Mouse (Mus musculus) embryo, embryonic 10.5 days (tissue): ENCODE results near the gene Tm7sf3.

Experiments
- DNase-seq: peaks from one replicate; pipeline ENCODE4 v3.0.0-alpha.2; 2015; ENCODE audit warnings: low spot score

The Tm7sf3 gene

DNA sequence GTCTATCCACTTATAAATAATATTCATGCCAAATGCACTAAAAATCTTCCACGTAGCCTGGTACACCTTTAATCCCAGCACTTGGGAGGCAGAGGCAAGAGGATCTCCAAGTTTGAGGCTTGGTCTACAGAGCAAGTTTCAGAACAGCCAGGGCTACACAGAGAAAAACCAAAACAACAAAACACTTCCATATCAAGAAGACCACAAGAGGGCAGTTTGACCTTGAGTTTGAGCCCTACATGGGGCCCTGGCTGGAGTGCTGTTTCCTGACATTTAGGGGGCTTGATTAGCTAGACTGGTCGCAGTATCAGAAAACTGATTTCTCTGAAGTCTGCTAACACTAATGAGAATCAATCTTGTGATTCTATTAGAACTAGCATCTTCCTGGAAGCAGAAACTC lies 18.0 kb upstream of the Tm7sf3 start:
- DNase-seq, result peak; percentile 58

- no peak for DNase-seq
Measured at GRCm38 (mm10) chr6:146653197-146653596, 10.6 kb upstream of the Tm7sf3 start.

DNA sequence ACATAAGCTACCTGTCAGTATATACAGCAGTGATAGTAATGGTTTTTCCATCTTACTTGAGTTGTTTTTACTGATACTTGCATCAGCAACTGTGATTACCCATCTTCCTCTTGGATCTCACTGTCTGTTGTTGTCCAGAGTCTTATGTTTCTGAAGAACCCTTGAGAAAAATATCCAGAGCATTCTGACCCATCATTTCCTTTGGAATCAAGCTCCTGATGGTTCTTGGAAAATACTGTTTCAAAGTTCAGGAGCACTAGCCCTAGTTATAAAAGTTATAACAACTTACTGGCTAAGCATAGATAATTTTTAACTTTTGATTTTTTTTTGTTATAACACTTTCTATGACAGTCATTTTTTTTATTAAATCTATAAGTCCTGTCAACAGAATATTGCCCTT lies 8.8 kb upstream of the Tm7sf3 start:
- no peak for DNase-seq

GRCm38 (mm10) chr6:146650013-146650412 lies 7.4 kb upstream of the Tm7sf3 start:
- no peak for DNase-seq

- peak; percentile 38 for DNase-seq
Measured at GRCm38 (mm10) chr6:146643184-146643570, 553 bp upstream of the Tm7sf3 start.

- no peak for DNase-seq
Measured at GRCm38 (mm10) chr6:146641621-146642210, 908 bp downstream of the Tm7sf3 start.

DNA sequence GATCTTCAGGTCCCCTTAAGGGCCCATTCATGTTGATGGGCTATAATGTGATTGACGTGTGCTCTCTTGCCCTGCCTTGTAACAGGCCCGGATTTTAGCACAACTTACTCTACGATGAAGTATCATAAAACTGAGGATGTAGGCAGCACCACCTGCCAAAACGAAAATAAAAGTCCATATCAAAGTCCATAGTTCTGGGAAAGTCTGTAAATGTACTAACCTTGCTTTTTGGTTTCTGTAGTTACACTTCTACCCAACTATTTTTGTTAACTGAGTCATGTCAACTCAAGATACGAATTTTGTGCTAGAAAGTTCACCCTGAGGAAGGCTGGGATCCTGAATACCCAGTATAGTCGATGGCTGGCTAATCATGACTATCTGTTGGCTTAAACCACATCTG lies 1.6 kb downstream of the Tm7sf3 start:
- DNase-seq, result no peak

GRCm38 (mm10) chr6:146640068-146640965 lies 2.3 kb downstream of the Tm7sf3 start:
- DNase-seq, result no peak

GRCm38 (mm10) chr6:146636482-146636881 lies 6.1 kb downstream of the Tm7sf3 start:
- no peak for DNase-seq

DNA sequence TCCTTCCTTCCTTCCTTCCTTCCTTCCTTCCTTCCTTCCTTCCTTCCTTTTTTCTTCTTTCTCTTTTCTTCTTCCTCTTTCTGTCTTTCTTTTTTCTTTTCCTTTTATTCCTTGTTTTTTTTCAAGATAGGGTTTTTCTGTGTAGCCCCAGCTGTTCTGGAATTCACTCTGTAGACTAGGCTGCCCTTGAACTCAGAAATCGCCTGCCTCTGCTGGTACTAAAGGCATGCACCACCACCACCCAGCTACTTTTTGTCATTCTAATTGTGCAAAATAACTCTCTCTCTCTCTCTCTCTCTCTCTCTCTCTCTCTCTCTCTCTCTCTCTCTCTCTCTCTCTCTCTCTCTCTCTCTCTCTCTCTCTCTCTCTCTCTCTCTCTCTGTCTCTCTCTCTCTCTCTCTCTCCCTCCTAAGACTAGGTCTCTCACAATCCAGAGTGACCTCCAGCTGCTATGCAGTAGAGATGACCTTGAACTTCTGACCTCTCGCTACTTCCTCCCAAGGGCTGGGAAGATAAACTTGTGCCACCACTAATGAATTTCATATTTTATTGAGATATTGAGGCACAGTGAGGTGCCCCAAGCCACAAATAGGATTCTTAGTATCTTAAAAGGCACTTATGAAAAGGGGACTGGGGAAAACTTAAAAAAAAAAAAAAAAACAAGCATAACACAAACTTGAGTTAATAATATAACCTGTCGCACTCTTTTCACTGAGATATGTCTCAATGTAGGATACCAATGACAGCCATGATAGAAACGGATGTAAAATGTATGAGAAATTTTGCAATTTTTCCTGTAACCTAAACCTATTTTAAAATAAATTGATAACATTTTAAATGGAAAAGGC lies 7.6 kb downstream of the Tm7sf3 start:
- no peak for DNase-seq

- DNase-seq, result peak; percentile 92
Measured at GRCm38 (mm10) chr6:146634015-146634722, 8.5 kb downstream of the Tm7sf3 start.

DNA sequence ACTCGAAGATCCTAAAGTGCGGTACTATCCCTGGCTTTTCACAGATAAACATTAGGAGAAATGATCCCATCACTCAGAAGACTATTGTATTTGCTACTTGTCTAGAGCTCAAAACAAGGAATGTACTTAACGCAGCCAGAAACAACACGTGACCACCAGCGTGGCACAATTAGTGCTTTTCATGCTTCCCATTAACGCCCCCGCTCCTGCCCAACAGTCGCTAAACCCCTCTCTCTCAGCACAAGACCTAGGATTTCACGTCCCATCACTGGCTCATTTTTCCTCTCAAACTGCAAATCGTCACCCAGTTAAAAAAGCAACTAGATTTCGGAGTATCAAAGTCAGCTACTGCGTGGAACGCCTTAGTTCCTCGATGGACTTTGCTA lies 9.0 kb downstream of the Tm7sf3 start:
- peak; percentile 54 for DNase-seq

DNA sequence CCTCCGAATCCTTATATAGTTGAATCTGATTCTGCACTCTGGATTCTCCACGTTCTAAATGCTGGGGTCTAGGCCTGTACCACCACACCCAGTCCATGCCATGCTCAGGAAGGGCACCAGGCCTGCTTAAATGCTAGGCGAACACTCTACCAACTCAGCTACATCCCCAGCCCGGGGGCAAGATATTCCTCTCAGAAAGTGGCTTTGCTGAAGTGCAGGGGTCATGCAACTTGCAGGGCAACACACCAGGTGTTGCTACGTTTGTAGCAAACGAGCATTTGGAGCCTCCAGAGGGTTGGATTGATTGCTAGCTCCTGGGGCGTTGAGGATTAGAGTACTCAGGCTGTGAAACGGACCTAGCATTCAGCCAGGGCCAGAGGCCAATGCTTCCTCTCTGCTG lies 9.5 kb downstream of the Tm7sf3 start:
- DNase-seq, result peak; percentile 23

DNA sequence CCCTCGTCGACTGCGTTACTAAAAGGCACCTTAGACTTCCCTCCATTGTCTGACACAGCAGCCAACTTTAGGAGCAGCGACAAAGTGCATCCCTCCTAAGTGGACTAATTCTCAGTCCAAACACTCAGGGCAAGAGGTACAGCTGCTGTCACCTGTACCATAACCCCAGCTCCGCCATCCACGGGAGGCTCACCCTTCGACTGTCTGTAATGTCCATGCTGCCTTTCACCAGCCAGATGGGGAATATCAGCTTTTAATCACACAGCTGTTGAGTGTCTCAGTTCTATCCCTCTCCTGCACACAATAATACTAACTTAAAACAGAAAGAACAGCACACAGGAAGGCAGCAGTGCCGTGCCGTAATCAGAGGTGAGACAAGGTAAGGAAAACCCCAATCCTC lies 10.2 kb downstream of the Tm7sf3 start:
- DNase-seq, result no peak

GRCm38 (mm10) chr6:146631847-146632246 lies 10.8 kb downstream of the Tm7sf3 start:
- no peak for DNase-seq

GRCm38 (mm10) chr6:146630961-146631360 lies 11.7 kb downstream of the Tm7sf3 start:
- DNase-seq, result no peak

GRCm38 (mm10) chr6:146629781-146630756 lies 12.6 kb downstream of the Tm7sf3 start:
- no peak for DNase-seq

GRCm38 (mm10) chr6:146628123-146628522 lies 14.5 kb downstream of the Tm7sf3 start:
- DNase-seq, result no peak

DNA sequence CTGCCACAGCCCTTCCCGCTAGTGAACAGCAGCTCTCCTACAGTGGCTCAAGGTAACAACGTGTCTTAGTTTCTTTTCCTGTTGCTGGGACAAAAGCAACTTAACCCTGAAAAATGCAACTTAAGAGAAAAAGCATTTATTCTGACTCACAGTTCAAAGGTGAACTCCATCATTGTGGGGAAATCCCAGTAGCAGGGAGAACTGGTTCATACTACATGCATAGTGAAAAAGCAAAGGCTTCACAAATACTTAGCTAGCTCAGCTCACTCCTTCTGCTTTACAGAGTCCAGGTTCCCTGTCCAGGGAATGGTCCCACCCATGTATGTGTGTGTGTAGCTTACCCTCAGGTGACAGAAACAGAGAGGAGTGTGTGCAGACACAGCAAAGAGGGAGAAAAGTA lies 26.0 kb downstream of the Tm7sf3 start:
- no peak for DNase-seq

DNA sequence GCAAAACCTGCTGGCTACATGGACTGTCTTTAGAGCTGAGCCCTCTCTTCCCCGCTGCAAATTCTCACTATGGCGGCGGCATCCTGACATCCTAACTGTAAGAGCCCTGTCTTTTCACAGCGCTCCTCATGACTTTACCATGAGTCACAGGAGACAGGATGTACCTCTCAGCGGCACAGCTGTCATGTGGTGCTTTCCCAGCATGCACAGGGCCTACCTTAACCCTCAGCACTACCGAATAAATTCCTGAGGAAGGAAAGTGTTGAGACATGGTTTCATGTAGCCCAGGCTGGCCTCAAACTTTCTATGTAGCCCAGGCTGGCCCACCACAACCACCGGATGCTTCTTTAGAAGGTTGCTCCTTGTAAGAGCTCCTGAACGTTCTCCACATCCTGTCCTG lies 26.7 kb downstream of the Tm7sf3 start:
- DNase-seq, result no peak

GRCm38 (mm10) chr6:146614541-146614940 lies 28.1 kb downstream of the Tm7sf3 start:
- no peak for DNase-seq
